8 mouse cellular contexts compared by ENCODE assay signal in genomic region chr5:125176864-125177263, GRCm38 (mm10). TPM values are rescaled to one million over a fixed set of nuclear protein-coding genes. Genes with fewer than 3 reads are reported as not detected.
DNase-seq lines count a peak whose midpoint lies in the region; ATAC-seq and TF ChIP-seq lines count a peak whose summit lies in the region.

No protein-coding gene starts in this region.

- H3K79me2 ChIP-seq in heart, adult 2 months (replicated peaks; ENCODE audit: control insufficient read depth, insufficient read depth, low read length) = peaks cover 8% of the 10 kb centered on the region

- peak in 1 of 2 experiments; percentile 52 for DNase-seq in heart, adult 2 months
- DNase-seq in heart, adult 9 months (ENCODE audit: low spot score in 2 of 2) = no peak
- DNase-seq in embryonic facial prominence, embryonic 14.5 days (ENCODE audit: low spot score) = no peak
- DNase-seq in intestine, embryonic 14.5 days (ENCODE audit: low spot score) = no peak
- peak; percentile 58 to 81 for DNase-seq in left cerebral cortex, postnatal 25 days (ENCODE audit: low spot score in 2 of 2)
- DNase-seq in midbrain, embryonic 11.5 days (ENCODE audit: low spot score, missing footprints) = no peak
- no peak for DNase-seq in MN1 (ENCODE audit: low spot score)

- H3K9ac ChIP-seq in heart, adult 2 months (ENCODE audit: low read depth, low read length) = no peak overlapping the region
- H3K9ac ChIP-seq in embryonic facial prominence, embryonic 14.5 days (ENCODE audit: low read depth, low read length) = peak overlapping the region; percentile 92
- peak overlapping the region; percentile 82 for H3K9ac ChIP-seq in intestine, embryonic 14.5 days (ENCODE audit: low read length)
- peak overlapping the region; percentile 86 for H3K9ac ChIP-seq in midbrain, embryonic 11.5 days (ENCODE audit: low read length)

- no peaks in the 10 kb centered on the region for H3K27me3 ChIP-seq in heart, adult 2 months (ENCODE audit: control insufficient read depth, insufficient read depth, low read length)
- H3K27me3 ChIP-seq in embryonic facial prominence, embryonic 14.5 days (replicated peaks; ENCODE audit: control insufficient read depth, insufficient read depth, low read length) = no peaks in the 10 kb centered on the region
- no peaks in the 10 kb centered on the region for H3K27me3 ChIP-seq in intestine, embryonic 14.5 days (replicated peaks; ENCODE audit: control insufficient read depth, insufficient read depth, low read length)
- peaks cover 2% of the 10 kb centered on the region for H3K27me3 ChIP-seq in midbrain, embryonic 11.5 days (ENCODE audit: control insufficient read depth, insufficient read depth, low read length)

- H3K27ac ChIP-seq in heart, adult 2 months = peak overlapping the region; percentile 90
- H3K27ac ChIP-seq in embryonic facial prominence, embryonic 14.5 days (replicated peaks; ENCODE audit: low read depth, low read length) = peak overlapping the region; percentile 95; the same call in 1 of the 2 replicates
- H3K27ac ChIP-seq in intestine, embryonic 14.5 days (ENCODE audit: low read depth) = peak overlapping the region; percentile 97; the same call in 1 of the 2 replicates
- no peak overlapping the region for H3K27ac ChIP-seq in midbrain, embryonic 11.5 days (ENCODE audit: low read depth, low read length)

- peaks cover 26% of the 10 kb centered on the region for H3K4me1 ChIP-seq in heart, adult 2 months (ENCODE audit: control insufficient read depth, insufficient read depth, low read length)
- peaks cover 45% of the 10 kb centered on the region for H3K4me1 ChIP-seq in embryonic facial prominence, embryonic 14.5 days (ENCODE audit: control insufficient read depth, insufficient read depth, low read length)
- peaks cover 62% of the 10 kb centered on the region for H3K4me1 ChIP-seq in intestine, embryonic 14.5 days (replicated peaks; ENCODE audit: control insufficient read depth, insufficient read depth, low read length)
- peaks cover 63% of the 10 kb centered on the region for H3K4me1 ChIP-seq in midbrain, embryonic 11.5 days (ENCODE audit: control insufficient read depth, insufficient read depth, low read length)

- ATAC-seq in embryonic facial prominence, embryonic 14.5 days (ENCODE audit: low read depth) = no peak
- no peak for ATAC-seq in intestine, embryonic 14.5 days (replicated peaks; ENCODE audit: low FRiP score, low TSS enrichment, low read depth)
- no peak for ATAC-seq in midbrain, embryonic 11.5 days (ENCODE audit: low FRiP score)
- no peak for ATAC-seq in megakaryocyte progenitor cell, adult 5-6 weeks (replicated peaks; ENCODE audit: poor library complexity)

- H3K9me3 ChIP-seq in embryonic facial prominence, embryonic 14.5 days (ENCODE audit: control insufficient read depth, low read length) = no peaks in the 10 kb centered on the region
- no peaks in the 10 kb centered on the region for H3K9me3 ChIP-seq in intestine, embryonic 14.5 days (ENCODE audit: control insufficient read depth, low read length)
- no peaks in the 10 kb centered on the region for H3K9me3 ChIP-seq in midbrain, embryonic 11.5 days (ENCODE audit: control insufficient read depth, low read length)

- peak overlapping the region; percentile 71; the same call in 1 of the 2 replicates for H3K4me3 ChIP-seq in heart, adult 2 months
- H3K4me3 ChIP-seq in embryonic facial prominence, embryonic 14.5 days (ENCODE audit: low read depth, low read length) = peak overlapping the region; percentile 87
- peak overlapping the region; percentile 85 for H3K4me3 ChIP-seq in intestine, embryonic 14.5 days (ENCODE audit: low read depth, low read length)
- H3K4me3 ChIP-seq in midbrain, embryonic 11.5 days (ENCODE audit: low read depth, low read length) = peak overlapping the region; percentile 90

- intact Hi-C loops in heart, adult 2 months (cut with DNase I) = loop anchor here (5.0 kb wide), 1 partner anchor 90 kb away; no protein-coding TSS in a partner anchor
- intact Hi-C loops in left cerebral cortex, postnatal 25 days (cut with DNase I) = loop anchor here (2.0 kb wide), 2 partner anchors 36 to 120 kb away; no protein-coding TSS in a partner anchor

- no peaks in the 10 kb centered on the region; the same call in 1 of the 2 replicates for H3K36me3 ChIP-seq in heart, adult 2 months (ENCODE audit: control insufficient read depth, insufficient read depth, low read length)
- H3K36me3 ChIP-seq in embryonic facial prominence, embryonic 14.5 days (ENCODE audit: control insufficient read depth, insufficient read depth, low read length) = no peaks in the 10 kb centered on the region
- no peaks in the 10 kb centered on the region for H3K36me3 ChIP-seq in intestine, embryonic 14.5 days (ENCODE audit: control insufficient read depth, insufficient read depth, low read length)
- no peaks in the 10 kb centered on the region for H3K36me3 ChIP-seq in midbrain, embryonic 11.5 days (ENCODE audit: control insufficient read depth, insufficient read depth, low read length)

- TF ChIP-seq POLR2A in heart, adult 2 months (IDR thresholded peaks at IDR 0.05; ENCODE audit: insufficient read depth, low read depth, low read length) = no peak

- no peak for TF ChIP-seq CTCF in heart, adult 2 months (IDR thresholded peaks at IDR 0.05)

- peak overlapping the region; percentile 76 for H3K4me2 ChIP-seq in embryonic facial prominence, embryonic 14.5 days (ENCODE audit: low read depth, low read length)
- H3K4me2 ChIP-seq in intestine, embryonic 14.5 days (ENCODE audit: low read length) = peak overlapping the region; percentile 87
- H3K4me2 ChIP-seq in midbrain, embryonic 11.5 days = peak overlapping the region; percentile 96

- WGBS in heart, adult 2 months = 26% methylated on average over 12 of the region's 12 CpGs
- 13% methylated on average over 12 of the region's 12 CpGs for WGBS in embryonic facial prominence, embryonic 14.5 days
- 19% methylated on average over 12 of the region's 12 CpGs for WGBS in intestine, embryonic 14.5 days
- WGBS in midbrain, embryonic 11.5 days = 6% methylated on average over 12 of the region's 12 CpGs

- TF ChIP-seq EP300 in heart, adult 2 months (IDR thresholded peaks at IDR 0.05; ENCODE audit: insufficient read depth, low read depth, low read length) = no peak

RNA-seq across cellular contexts. Expression of gene Ncor2, which starts 2.2 kb away (rescaled TPM):
- total RNA-seq in heart, adult 2 months (2021) = 10 to 100 TPM; 73.5 to 77.5 TPM
- polyA plus RNA-seq in heart, adult 2 months (2012; rRNA removed) = 27.9 and 39.1 TPM in 2 replicates
- polyA plus RNA-seq in embryonic facial prominence, embryonic 14.5 days (2014; fragmentation: Nextera tagmentation; extraction: Ambion mirVana) = 34.9 and 37.3 TPM in 2 replicates
- 26.1 and 27.5 TPM in 2 replicates for polyA plus RNA-seq in intestine, embryonic 14.5 days (2014; fragmentation: Nextera tagmentation; extraction: Ambion mirVana)
- total RNA-seq in left cerebral cortex, postnatal 25 days (2021) = 100 to 1,000 TPM; 183 to 200 TPM
- 13.4 and 14.7 TPM in 2 replicates for polyA plus RNA-seq in midbrain, embryonic 11.5 days (2014; fragmentation: Nextera tagmentation; extraction: Ambion mirVana)
- total RNA-seq in megakaryocyte progenitor cell, adult 5-6 weeks (2015) = 50.1 and 57.3 TPM in 2 replicates
- total RNA-seq in megakaryocyte progenitor cell, adult 5-6 weeks (2017) = 8.4 and 10.9 TPM in 2 replicates

Comparison
In these comparisons a context has a peak if more than half of its experiments do, and no peak if none do; other contexts are left out.
1. DNase-seq: peak in left cerebral cortex, postnatal 25 days (2 of 2); none in heart, adult 9 months (0 of 2), embryonic facial prominence, embryonic 14.5 days (single experiment), intestine, embryonic 14.5 days (single experiment), midbrain, embryonic 11.5 days (single experiment) and MN1 (single experiment).
2. Peak in every context shown above with its lines, with median percentiles within 50 percentile points of each other: H3K4me3 ChIP-seq and H3K4me2 ChIP-seq.